8 mouse cellular contexts compared by ENCODE assay signal in the genomic region with DNA sequence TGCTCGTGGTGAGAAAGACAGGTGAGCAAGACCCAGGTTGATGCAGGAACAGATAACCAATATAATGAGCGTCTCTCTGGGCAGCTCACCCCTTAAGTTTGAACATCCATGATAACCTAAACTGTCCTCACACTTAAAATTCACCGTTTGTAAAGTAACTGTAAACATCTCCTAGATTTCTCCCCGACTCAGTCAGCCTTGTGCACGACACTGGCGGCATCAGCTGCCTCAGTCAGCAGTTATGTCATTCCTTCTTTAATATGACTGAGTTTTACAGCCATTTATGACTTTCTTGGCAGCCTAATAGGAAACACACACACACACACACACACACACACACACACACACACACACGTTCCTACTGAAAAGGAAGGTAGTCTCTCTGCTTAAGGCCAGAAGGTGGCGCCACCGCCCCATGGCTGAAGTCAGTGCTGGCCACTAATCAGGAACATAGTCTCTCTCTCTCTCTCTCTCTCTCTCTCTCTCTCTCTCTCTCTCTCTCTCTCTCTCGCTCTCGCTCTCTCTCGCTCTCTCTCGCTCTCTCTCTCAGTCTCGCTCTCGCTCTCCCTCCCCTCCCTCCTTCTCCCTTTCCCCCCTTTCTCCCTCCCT.
DNase-seq lines count a peak whose midpoint lies in the region; ATAC-seq and TF ChIP-seq lines count a peak whose summit lies in the region.

No protein-coding gene starts in this region.

- 21% methylated on average over 11 of the region's 15 CpGs for WGBS in thymus, adult 2 months
- 24% methylated on average over 9 of the region's 15 CpGs for WGBS in limb, embryonic 12.5 days
- 18% methylated on average over 9 of the region's 15 CpGs for WGBS in stomach, embryonic 16.5 days

- H3K79me2 ChIP-seq in myocyte (ENCODE audit: control insufficient read depth, insufficient read depth): no peaks in the 10 kb centered on the region

- H3K4me3 ChIP-seq in thymus, adult 2 months (ENCODE audit: control insufficient read depth, insufficient read depth, low read length): no peak overlapping the region
- H3K4me3 ChIP-seq in limb, embryonic 12.5 days (replicated peaks): no peak overlapping the region
- no peak overlapping the region for H3K4me3 ChIP-seq in myocyte
- no peak overlapping the region for H3K4me3 ChIP-seq in stomach, embryonic 16.5 days (replicated peaks; ENCODE audit: low read length)

- no peak for TF ChIP-seq POLR2A in thymus, adult 2 months (IDR thresholded peaks at IDR 0.05; ENCODE audit: control insufficient read depth, extremely low read depth, insufficient read depth, low read length, poor library complexity)
- TF ChIP-seq POLR2A in myocyte (IDR thresholded peaks at IDR 0.05; ENCODE audit: insufficient read length, low read depth): no peak

- no peak overlapping the region for H3K9ac ChIP-seq in limb, embryonic 12.5 days (replicated peaks)
- H3K9ac ChIP-seq in stomach, embryonic 16.5 days (ENCODE audit: low read length): no peak overlapping the region

- H3K9me3 ChIP-seq in limb, embryonic 12.5 days: no peaks in the 10 kb centered on the region
- H3K9me3 ChIP-seq in stomach, embryonic 16.5 days (replicated peaks; ENCODE audit: control insufficient read depth, low read length): no peaks in the 10 kb centered on the region

- H3ac ChIP-seq in myocyte (ENCODE audit: control insufficient read depth, insufficient read length): no peak overlapping the region

- no peak for TF ChIP-seq CTCF in thymus, adult 2 months (IDR thresholded peaks at IDR 0.05; ENCODE audit: borderline replicate concordance, control insufficient read depth, extremely low read depth, insufficient read depth, low read length, poor library complexity)

- ATAC-seq in limb, embryonic 12.5 days (ENCODE audit: insufficient number of reproducible peaks, insufficient read depth, low FRiP score, low TSS enrichment, low read depth): no peak
- ATAC-seq in stomach, embryonic 16.5 days (ENCODE audit: insufficient read depth, low FRiP score): peak; percentile 73

- H3K4me2 ChIP-seq in limb, embryonic 12.5 days: peak overlapping the region; percentile 9; the same call in 1 of the 2 replicates
- H3K4me2 ChIP-seq in myocyte (ENCODE audit: low read depth): peak overlapping the region; percentile 44
- no peak overlapping the region for H3K4me2 ChIP-seq in stomach, embryonic 16.5 days (ENCODE audit: low read depth, low read length)

- H3K27me3 ChIP-seq in thymus, adult 2 months (ENCODE audit: control insufficient read depth, insufficient read depth, low read length): no peaks in the 10 kb centered on the region
- H3K27me3 ChIP-seq in limb, embryonic 12.5 days: peaks cover 66% of the 10 kb centered on the region
- H3K27me3 ChIP-seq in myocyte (ENCODE audit: control insufficient read depth, insufficient read depth, insufficient read length): no peaks in the 10 kb centered on the region
- H3K27me3 ChIP-seq in stomach, embryonic 16.5 days (ENCODE audit: control insufficient read depth, insufficient read depth, low read length): no peaks in the 10 kb centered on the region

- H3K4me1 ChIP-seq in thymus, adult 2 months (replicated peaks; ENCODE audit: control insufficient read depth, insufficient read depth, low read length): no peaks in the 10 kb centered on the region
- peaks cover 9% of the 10 kb centered on the region; the same call in 1 of the 2 replicates for H3K4me1 ChIP-seq in limb, embryonic 12.5 days (replicated peaks)
- peaks cover 8% of the 10 kb centered on the region for H3K4me1 ChIP-seq in stomach, embryonic 16.5 days (ENCODE audit: control insufficient read depth, insufficient read depth, low read length)

- H3K27ac ChIP-seq in thymus, adult 2 months (ENCODE audit: control insufficient read depth, insufficient read depth, low read length): no peak overlapping the region
- no peak overlapping the region for H3K27ac ChIP-seq in limb, embryonic 12.5 days
- H3K27ac ChIP-seq in stomach, embryonic 16.5 days (ENCODE audit: low read length): no peak overlapping the region

- H3K36me3 ChIP-seq in thymus, adult 2 months (ENCODE audit: control insufficient read depth, insufficient read depth, low read length): no peaks in the 10 kb centered on the region
- no peaks in the 10 kb centered on the region for H3K36me3 ChIP-seq in limb, embryonic 12.5 days
- no peaks in the 10 kb centered on the region for H3K36me3 ChIP-seq in myocyte (ENCODE audit: control insufficient read depth, insufficient read depth)
- no peaks in the 10 kb centered on the region for H3K36me3 ChIP-seq in stomach, embryonic 16.5 days (ENCODE audit: control insufficient read depth, insufficient read depth, low read length)

- DNase-seq in thymus, adult 2 months: peak; percentile 13
- DNase-seq in thymus, adult 18-20 months: no peak
- DNase-seq in cerebellum, postnatal 25 days: peak; percentile 59 to 81
- peak; percentile 58 for DNase-seq in gastrocnemius, adult 18-20 months (ENCODE audit: low spot score)
- DNase-seq in kidney, adult 18-20 months: peak; percentile 59

TF ChIP-seq in myocyte, 11 proteins besides CTCF, POLR2A, EP300 and RAD21:
- no peak for TF ChIP-seq MYOG (IDR thresholded peaks at IDR 0.05; ENCODE audit: control insufficient read depth in 1 of 3, insufficient read depth in 1 of 3, insufficient read length in 2 of 3, low read depth in 2 of 3)
- no peak for TF ChIP-seq TCF3 (IDR thresholded peaks at IDR 0.05; ENCODE audit: insufficient read length, low read depth)
- no peak for TF ChIP-seq REST (IDR thresholded peaks at IDR 0.05; ENCODE audit: insufficient read depth, insufficient read length)
- no peak for TF ChIP-seq SRF (IDR thresholded peaks at IDR 0.05; ENCODE audit: control insufficient read depth, insufficient read length, low read depth)
- no peak for TF ChIP-seq POLR2AphosphoS2 (IDR thresholded peaks at IDR 0.05; ENCODE audit: insufficient read length, low read depth)
- TF ChIP-seq CEBPB (IDR thresholded peaks at IDR 0.05; ENCODE audit: insufficient read depth, poor library complexity, severe bottlenecking): no peak
- no peak for TF ChIP-seq E2F4 (IDR thresholded peaks at IDR 0.05; ENCODE audit: insufficient read depth)
- no peak for TF ChIP-seq MAX (IDR thresholded peaks at IDR 0.05; ENCODE audit: low read depth)
- no peak for TF ChIP-seq TCF12 (IDR thresholded peaks at IDR 0.05; ENCODE audit: insufficient read depth, poor library complexity, severe bottlenecking)
- TF ChIP-seq USF1 (IDR thresholded peaks at IDR 0.05; ENCODE audit: low read depth): no peak
- no peak for TF ChIP-seq MYOD1 (IDR thresholded peaks at IDR 0.05; ENCODE audit: control insufficient read depth in 1 of 3, insufficient read length in 2 of 3, low read depth in 2 of 3)
TF ChIP-seq in myocyte: peak in this region for 0.

Comparison
In these comparisons a context has a peak if more than half of its experiments do, and no peak if none do; other contexts are left out.
1. DNase-seq: peak in thymus, adult 2 months (single experiment), cerebellum, postnatal 25 days (2 of 2), gastrocnemius, adult 18-20 months (single experiment) and kidney, adult 18-20 months (single experiment); none in thymus, adult 18-20 months (0 of 2).